Mouse (Mus musculus) spleen, adult 12 weeks (tissue): ENCODE results near the gene Arhgdig.

Experiments used
- DNase-seq: peaks from one replicate; pipeline ENCODE4 v3.0.0; 2022; ENCODE audit warnings: low spot score

Arhgdig gene

DNA sequence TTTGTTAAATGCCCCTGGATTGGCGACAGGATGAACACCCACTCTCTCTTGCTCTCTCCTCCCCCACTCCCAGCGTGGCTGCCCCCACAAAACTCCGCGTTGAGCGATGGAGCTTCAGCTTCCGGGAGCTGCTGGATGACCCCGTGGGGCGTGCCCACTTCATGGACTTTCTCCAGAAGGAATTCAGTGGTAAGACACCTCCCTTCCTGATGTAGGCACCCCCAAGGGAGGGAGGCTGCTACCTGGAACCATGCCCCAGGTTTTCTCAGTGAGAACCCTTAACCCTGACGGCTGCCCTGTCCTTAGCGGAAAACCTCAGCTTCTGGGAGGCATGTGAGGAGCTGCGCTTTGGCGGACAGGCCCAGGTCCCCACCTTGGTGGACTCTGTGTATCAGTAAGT lies at the start of gene Arhgdig:
TSS of gene Arhgdig (minus strand) at position 101 of the 400 bp plus-strand sequence.
- DNase-seq, result no peak

DNA sequence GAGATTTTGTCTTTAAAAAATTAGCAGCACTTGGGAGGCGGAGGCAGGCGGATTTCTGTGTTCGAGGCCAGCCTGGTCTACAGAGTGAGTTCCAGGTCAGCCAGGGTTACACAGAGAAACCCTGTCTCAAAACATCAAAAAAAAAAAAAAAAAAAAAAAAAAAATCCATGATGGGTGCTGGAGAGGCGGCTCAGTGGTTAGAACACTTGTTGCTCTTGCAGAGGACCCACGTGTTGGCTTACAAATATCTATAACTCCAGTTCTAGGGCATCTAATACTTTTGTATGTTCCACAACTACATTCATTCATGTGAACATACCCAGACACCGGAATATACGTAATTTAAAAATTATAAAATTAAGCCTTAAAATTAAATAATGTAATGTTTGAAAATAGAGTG lies 47.7 kb upstream of the Arhgdig start:
- DNase-seq, result no peak

DNA sequence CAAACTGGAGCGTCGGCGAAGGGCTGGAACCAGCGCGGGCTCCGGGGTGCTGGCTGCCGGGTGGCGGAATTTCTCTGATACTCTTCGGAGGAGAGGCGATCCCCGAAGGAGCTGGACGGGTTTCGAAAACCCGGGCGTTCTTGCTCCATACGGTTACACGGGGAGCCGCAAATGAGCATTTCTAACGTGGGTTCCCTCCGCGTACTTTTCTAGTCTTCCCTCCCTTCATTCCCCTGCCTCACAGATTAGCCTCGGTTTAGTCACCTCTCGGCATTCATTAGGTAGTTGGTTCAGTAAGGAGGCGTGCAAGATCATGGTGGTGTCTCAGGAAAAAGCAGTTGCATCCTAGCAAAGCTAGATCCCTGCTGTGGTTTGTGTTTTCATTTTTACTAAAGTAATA lies 45.8 kb upstream of the Arhgdig start:
- no peak for DNase-seq

- DNase-seq, result peak; percentile 87
Observed at GRCm38 (mm10) chr17:26252539-26253251, 45.1 kb upstream of the Arhgdig start, which contains the start of gene Luc7l. TSS of gene Luc7l (plus strand) at chr17:26252896.

DNA sequence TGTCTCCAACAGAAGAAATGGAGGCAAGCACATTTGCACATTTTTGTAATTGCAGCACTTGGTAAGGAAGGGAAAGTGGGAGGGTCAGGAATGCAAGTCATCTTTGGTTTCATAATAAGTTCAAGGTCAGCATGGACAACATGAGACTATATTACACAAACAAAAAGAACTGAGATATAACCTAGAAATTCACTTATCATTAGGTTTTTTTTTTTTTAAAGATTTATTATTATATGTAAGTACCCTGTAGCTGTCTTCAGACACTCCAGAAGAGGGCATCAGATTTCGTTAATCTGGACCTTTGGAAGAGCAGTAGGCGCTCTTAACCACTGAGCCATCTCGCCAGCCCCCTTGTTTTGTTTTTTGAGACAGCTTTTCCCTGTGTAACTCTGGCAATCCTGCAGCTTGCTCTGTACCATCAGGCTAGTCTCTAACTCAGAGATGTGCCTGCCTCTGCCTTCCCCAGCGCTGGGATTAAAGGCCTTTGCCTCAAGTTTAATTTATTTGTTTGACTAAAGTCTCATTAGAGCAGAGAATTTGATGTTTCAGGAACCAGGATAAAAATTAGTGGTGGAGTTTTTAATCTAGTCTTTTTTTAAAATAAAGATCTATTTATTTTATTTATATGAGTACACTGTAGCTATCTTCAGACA lies 44.4 kb upstream of the Arhgdig start:
- DNase-seq, result no peak

- peak; percentile 72 for DNase-seq
Observed at GRCm38 (mm10) chr17:26244101-26244841, 36.7 kb upstream of the Arhgdig start, which contains the start of gene Fam234a. TSS of gene Fam234a (minus strand) at chr17:26244242.

- peak; percentile 54 for DNase-seq
Observed at GRCm38 (mm10) chr17:26243471-26244100, 36.0 kb upstream of the Arhgdig start.

GRCm38 (mm10) chr17:26240990-26241389 lies 33.4 kb upstream of the Arhgdig start:
- no peak for DNase-seq

DNA sequence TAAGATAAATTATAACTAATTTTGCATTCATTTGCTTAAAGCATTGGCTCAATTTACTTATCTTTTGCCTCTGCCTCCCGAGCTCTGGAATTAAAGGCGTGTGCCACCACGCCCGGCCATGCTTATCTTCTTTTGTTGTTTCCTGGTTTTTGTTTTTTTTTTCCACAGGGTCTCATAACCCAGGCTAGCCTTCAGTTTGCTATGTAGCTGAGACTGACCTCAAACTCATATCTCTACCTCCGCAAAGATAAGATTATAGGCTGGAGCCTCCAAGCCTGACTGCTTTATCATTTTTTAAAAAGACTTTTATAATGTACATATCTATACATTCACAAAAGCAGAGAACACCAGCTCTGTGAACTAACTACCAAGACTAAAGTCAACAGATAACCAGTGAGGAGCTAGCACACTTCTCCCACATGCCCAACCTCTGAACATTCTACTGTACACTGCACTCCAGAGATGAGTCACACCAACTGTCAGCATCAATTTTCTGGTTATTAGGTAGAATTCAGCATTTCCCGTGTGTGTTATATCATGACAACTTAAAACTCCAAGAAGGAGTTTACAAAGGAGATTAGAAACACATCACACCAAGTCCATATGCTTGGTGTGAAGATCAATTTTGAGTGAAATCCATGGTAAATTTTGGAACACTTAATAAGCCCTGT lies 32.7 kb upstream of the Arhgdig start:
- DNase-seq, result no peak

- no peak for DNase-seq
Observed at GRCm38 (mm10) chr17:26239551-26239950, 32.0 kb upstream of the Arhgdig start.

- DNase-seq, result no peak
Observed at GRCm38 (mm10) chr17:26237667-26238066, 30.1 kb upstream of the Arhgdig start.

DNA sequence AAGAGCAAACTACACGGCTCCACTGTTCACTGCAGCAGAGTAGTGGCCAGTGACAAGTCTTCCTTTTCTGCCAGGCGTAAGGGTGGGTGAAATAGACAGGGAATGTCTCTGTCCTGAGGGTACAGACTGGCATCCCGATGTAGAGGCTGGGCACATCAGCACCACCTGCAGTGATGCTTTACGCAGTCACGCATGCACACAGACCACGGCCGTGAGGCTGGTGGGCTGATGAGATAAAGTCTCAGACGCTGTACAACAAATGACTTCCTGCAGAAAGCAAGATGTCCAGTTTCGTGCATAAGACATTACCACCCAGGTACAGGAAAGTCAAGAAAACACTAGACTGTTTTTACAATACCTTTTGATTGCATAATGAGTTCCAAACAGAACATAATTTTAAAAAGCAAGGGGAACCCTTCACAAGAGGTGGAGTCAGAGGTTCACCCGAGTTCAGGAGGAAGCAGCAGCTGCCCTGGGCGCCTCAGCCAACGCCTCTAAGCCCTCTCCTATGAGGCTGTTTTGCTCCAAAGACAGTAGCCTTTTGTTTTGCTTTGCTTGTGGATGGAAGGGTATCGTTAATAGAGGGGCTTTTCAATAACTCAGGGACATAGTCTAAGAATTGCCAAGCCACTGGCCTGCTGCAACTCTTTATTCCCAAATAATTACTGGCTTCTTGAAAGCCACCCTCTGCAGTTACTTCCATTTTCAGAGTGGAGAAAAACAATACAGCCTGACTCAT lies 27.7 kb upstream of the Arhgdig start:
- DNase-seq, result no peak

DNA sequence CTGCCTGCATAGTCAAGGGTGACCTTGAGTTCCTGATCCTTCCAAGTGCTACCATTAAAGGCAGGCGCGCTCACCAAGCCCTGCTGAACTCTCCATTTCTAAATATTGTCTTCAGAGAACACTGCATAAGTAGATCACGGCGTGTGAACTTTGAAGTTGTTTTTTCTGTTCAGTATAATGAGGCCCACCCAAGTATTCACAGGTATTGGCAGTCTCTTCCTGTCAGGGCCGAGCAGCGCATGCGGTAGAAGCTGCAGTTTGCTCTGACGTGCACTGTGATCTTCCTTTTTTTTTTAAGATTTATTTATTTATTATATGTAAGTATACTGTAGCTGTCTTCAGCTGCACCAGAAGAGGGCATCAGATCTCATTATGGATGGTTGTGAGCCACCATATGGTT lies 26.8 kb upstream of the Arhgdig start:
- no peak for DNase-seq

DNA sequence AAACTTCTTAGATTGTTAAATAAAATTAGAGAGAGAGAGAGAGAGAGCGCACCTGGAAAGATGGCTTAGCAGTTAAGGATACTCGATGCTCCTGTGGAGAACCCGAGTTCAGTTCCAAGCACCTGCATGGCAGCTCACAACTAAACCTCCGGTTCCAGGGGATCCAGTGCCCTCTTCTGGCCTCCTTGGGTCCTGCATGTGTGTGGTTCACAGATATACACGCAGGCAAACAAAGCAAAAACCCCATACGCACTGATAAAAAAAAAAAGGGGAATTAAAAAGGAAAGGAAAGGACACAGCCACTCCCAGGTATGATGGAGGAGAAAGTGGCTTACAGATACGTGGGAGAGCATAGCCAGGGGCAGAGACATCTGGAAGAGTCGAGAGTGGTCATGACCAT lies 25.3 kb upstream of the Arhgdig start:
- no peak for DNase-seq

- DNase-seq, result no peak
Observed at GRCm38 (mm10) chr17:26231156-26231555, 23.6 kb upstream of the Arhgdig start.

DNA sequence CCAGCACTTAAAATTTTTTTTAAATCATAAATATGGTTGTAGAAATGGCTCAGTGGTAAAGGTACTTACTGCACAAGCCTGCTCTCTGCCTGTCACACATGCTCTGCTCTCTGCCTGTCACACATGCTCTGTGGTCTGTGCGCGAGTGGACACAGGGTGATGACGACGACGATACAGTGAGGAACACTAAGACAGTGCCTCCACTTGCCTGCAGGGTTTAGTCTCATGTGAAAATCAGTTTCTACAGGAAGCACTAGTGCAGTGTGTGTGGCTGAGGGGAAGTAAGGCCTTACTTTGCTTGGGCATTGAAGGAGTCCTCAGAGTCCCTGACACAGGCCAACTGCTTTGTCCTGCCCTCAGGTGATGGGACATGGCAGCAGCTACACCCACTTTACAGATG lies 22.2 kb upstream of the Arhgdig start:
- no peak for DNase-seq

DNA sequence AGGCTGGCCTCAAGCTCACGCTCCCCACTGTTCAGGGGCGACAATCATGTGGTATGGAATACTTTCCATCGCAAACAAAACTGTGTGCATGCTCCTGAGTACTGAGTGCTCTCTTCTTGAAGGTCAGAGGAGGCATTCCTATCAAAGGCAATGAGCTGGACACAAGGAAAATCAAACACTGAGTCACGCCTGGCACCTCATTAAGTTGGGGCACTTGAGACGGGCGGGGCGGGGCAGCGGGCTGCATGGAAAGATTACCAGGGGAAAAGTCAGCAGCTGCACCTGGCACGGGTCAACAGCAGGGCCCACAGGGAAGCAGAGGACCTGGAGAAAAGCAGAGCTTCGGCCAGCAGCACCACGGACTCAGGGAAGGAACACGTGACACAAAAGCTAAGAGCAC lies 17.6 kb upstream of the Arhgdig start:
- DNase-seq, result no peak

GRCm38 (mm10) chr17:26221508-26221907 lies 13.9 kb upstream of the Arhgdig start:
- DNase-seq, result no peak

DNA sequence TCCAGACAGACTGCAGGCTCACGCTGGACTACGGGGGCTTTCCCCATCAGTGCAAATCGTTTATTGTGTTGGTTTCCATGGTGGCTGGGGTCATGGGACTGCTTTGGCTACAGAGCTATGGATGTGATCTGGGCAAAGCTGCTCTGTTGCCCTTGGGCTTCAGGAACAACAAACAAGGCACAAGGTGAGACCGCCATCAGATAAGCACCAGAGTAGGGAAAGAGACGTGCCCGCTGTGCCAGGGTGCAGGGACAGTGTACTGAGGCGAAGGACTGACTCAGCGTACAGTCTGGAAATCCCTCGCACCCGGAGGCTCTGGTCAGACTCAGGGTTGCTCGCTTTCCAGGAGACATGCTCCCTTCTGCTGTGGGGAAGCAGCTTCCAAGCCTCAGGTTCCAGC lies 5.1 kb upstream of the Arhgdig start:
- no peak for DNase-seq

GRCm38 (mm10) chr17:26212241-26212640 lies 4.7 kb upstream of the Arhgdig start:
- DNase-seq, result no peak

- DNase-seq, result no peak
Observed at GRCm38 (mm10) chr17:26206392-26206791, 1.2 kb downstream of the Arhgdig start.
